In genomic region chr12:27666456-27666855, GRCm38 (mm10) we compare ENCODE assay signal across 9 mouse cellular contexts.
"Had no signal": no experiment of that assay in that cellular context is flagged by ENCODE, and none has a peak within 500 bp of the region (broad histone marks: within the 10 kb centered on the region; RNA-seq: fewer than 3 reads in every experiment).

No protein-coding gene starts in this region.

- H3K27me3 ChIP-seq: limb, embryonic 12.5 days; neural tube, embryonic 12.5 days had no signal

- H3K36me3 ChIP-seq: limb, embryonic 12.5 days; midbrain, embryonic 10.5 days; neural tube, embryonic 12.5 days had no signal

- H3K4me1 ChIP-seq: limb, embryonic 12.5 days; neural tube, embryonic 12.5 days had no signal

- H3K27ac ChIP-seq: limb, embryonic 12.5 days; midbrain, embryonic 10.5 days; neural tube, embryonic 12.5 days; stomach, postnatal 0 days had no signal

- H3K4me2 ChIP-seq: limb, embryonic 12.5 days; neural tube, embryonic 12.5 days had no signal

- H3K9me3 ChIP-seq: limb, embryonic 12.5 days; midbrain, embryonic 10.5 days; neural tube, embryonic 12.5 days had no signal

- H3K4me3 ChIP-seq: limb, embryonic 12.5 days; midbrain, embryonic 10.5 days; neural tube, embryonic 12.5 days had no signal

- H3K9ac ChIP-seq: limb, embryonic 12.5 days; neural tube, embryonic 12.5 days had no signal

- DNase-seq: kidney, adult 11 months; kidney, adult 9 months; kidney, postnatal 10 days; midbrain, embryonic 14.5 days; thymus, postnatal 4 days had no signal
